Mouse (Mus musculus): ENCODE data around the gene Pex6. TPM values are rescaled to one million over a fixed set of nuclear protein-coding genes. Genes with fewer than 3 reads are reported as not detected.

Pex6 gene
- 8.9 and 11.1 TPM in 2 replicates for polyA plus RNA-seq (2015; fragmentation: Nextera tagmentation; extraction: Ambion mirVana)

DNA sequence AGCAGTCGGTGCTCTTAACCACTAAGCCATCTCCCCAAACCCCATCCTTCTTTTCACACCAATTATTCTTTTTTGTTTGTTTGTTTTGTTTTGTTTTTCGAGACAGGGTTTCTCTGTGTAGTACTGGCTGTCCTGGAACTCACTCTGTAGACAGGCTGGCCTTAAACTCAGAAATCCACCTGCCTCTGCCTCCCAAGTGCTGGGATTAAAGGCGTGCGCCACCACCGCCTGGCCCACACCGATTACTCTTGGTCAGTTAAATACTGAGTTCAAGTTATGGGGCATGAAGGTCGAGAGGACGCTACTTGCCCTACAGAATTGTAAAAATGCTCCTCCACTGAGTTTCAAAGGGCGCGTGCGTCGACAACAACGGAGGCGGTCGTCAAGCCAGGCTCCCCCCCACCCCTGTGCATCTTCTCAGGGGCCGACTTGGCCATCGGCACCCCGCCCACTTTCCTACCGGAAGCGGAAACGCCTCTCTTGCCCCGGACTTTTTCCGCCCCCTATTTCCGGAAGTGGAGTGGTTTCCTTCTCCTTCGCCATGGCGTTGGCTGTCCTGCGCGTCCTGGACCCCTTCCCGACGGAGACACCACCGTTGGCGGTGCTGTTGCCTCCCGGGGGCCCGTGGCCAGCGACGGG, at the start of gene Pex6:
Gene Pex6 (plus strand): TSS at position 505 of the 639 bp plus-strand sequence.

GRCm38 (mm10) chr17:46673850-46674529, 37.3 kb upstream of the Pex6 start, which contains the start of gene Rrp36:
TSS of gene Rrp36 (minus strand) at chr17:46674352.

DNA sequence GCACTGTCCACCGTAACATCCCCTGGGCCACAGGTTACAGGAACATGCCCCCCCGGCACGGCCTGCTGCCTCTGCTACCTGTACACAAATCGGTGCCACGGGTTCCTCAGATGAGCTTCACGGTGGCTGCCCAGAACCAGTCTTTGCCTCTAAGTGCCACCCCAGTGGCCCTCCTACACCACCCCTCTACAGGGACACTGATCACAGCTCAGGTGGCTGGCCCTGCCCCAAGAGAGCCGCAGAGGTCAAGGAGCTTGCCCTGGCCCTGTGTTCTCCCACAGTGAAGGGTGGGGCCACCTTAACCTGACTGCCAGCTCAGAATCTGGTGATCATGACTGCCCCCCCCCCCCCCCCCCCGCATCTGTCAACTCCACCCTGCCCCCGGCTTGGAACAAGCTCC, 32.8 kb upstream of the Pex6 start, which contains the start of gene Mea1:
Gene Mea1 (plus strand): TSS at position 378 of the 400 bp plus-strand sequence.

GRCm38 (mm10) chr17:46680760-46681373, 30.4 kb upstream of the Pex6 start, which contains the start of gene Klhdc3:
TSS of gene Klhdc3 (minus strand) at chr17:46680914.

GRCm38 (mm10) chr17:46704887-46705835, 6.1 kb upstream of the Pex6 start, which contains the start of gene Ppp2r5d:
TSS of gene Ppp2r5d (minus strand) at chr17:46705111.

GRCm38 (mm10) chr17:46728904-46729318, 17.6 kb downstream of the Pex6 start, which contains the start of gene Gnmt:
TSS of gene Gnmt (minus strand) at chr17:46729168.

GRCm38 (mm10) chr17:46751794-46752556, 40.7 kb downstream of the Pex6 start, which contains the start of gene Cnpy3:
TSS of gene Cnpy3 (minus strand) at chr17:46752214.

DNA sequence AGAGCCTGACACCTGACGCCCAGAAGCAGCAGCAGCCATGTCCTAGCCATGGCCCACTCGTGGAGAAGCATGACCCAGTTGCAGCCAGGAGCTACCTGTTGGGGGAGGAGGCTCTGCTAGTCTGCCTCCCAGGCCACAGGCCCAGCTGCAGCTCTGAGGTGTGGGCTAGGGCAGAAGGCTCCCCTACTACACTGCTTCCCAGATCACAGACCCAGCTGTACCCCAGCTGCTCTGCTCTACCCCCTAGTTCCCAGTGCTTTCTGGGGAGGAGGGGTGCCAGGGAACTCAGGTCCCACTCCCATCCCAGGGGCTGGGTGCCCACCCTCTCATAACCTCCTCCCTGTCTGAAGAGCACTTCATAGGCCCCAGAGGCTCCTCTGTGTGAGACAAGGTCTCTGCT, 52.3 kb downstream of the Pex6 start, which contains the start of gene Ptcra:
Gene Ptcra (minus strand): TSS at position 169 of the 400 bp plus-strand sequence.

GRCm38 (mm10) chr17:46772404-46773277, 61.4 kb downstream of the Pex6 start, which contains the start of gene 2310039H08Rik:
TSS of gene 2310039H08Rik (plus strand) at chr17:46772635.

Other genes with a start within 250 kb of the Pex6 start
- 0.02 TPM in 2 replicates for gene Ttbk1, start 223.8 kb upstream of the Pex6 start, polyA plus RNA-seq (2015; fragmentation: Nextera tagmentation; extraction: Ambion mirVana)
- 17.5 and 18.0 TPM in 2 replicates for gene Dnph1, start 214.8 kb upstream of the Pex6 start, polyA plus RNA-seq (2015; fragmentation: Nextera tagmentation; extraction: Ambion mirVana)
- gene Cul9, start 165.1 kb upstream of the Pex6 start, polyA plus RNA-seq (2015; fragmentation: Nextera tagmentation; extraction: Ambion mirVana), result 3.2 and 4.5 TPM in 2 replicates
- gene Srf, start 155.3 kb upstream of the Pex6 start, polyA plus RNA-seq (2015; fragmentation: Nextera tagmentation; extraction: Ambion mirVana), result 7.7 and 8.4 TPM in 2 replicates
- 26.9 and 28.3 TPM in 2 replicates for gene Ptk7, start 82.0 kb upstream of the Pex6 start, polyA plus RNA-seq (2015; fragmentation: Nextera tagmentation; extraction: Ambion mirVana)
- gene Klc4, start 65.4 kb upstream of the Pex6 start, polyA plus RNA-seq (2015; fragmentation: Nextera tagmentation; extraction: Ambion mirVana), result 14.2 and 15.2 TPM in 2 replicates
- 76.6 and 80.1 TPM in 2 replicates for gene Mrpl2, start 65.2 kb upstream of the Pex6 start, polyA plus RNA-seq (2015; fragmentation: Nextera tagmentation; extraction: Ambion mirVana)
- gene Cul7, start 61.1 kb upstream of the Pex6 start, polyA plus RNA-seq (2015; fragmentation: Nextera tagmentation; extraction: Ambion mirVana), result 17.8 and 18.7 TPM in 2 replicates
- 39.3 and 42.2 TPM in 2 replicates for gene Rrp36, start 37.1 kb upstream of the Pex6 start, polyA plus RNA-seq (2015; fragmentation: Nextera tagmentation; extraction: Ambion mirVana)
- gene Mea1, start 32.7 kb upstream of the Pex6 start, polyA plus RNA-seq (2015; fragmentation: Nextera tagmentation; extraction: Ambion mirVana), result 99.7 and 109 TPM in 2 replicates
- gene Klhdc3, start 30.5 kb upstream of the Pex6 start, polyA plus RNA-seq (2015; fragmentation: Nextera tagmentation; extraction: Ambion mirVana), result 70.2 and 74.5 TPM in 2 replicates
- gene Ppp2r5d, start 6.4 kb upstream of the Pex6 start, polyA plus RNA-seq (2015; fragmentation: Nextera tagmentation; extraction: Ambion mirVana), result 27.8 and 31.4 TPM in 2 replicates
- gene Gnmt, start 17.7 kb downstream of the Pex6 start, polyA plus RNA-seq (2015; fragmentation: Nextera tagmentation; extraction: Ambion mirVana), result 2.0 and 2.2 TPM in 2 replicates
- gene Cnpy3, start 40.8 kb downstream of the Pex6 start, polyA plus RNA-seq (2015; fragmentation: Nextera tagmentation; extraction: Ambion mirVana), result 37.6 and 38.0 TPM in 2 replicates
- 0.13 TPM in 1 of 2 replicates, not detected in the other for gene Ptcra, start 52.2 kb downstream of the Pex6 start, polyA plus RNA-seq (2015; fragmentation: Nextera tagmentation; extraction: Ambion mirVana)
- 90.4 and 99.9 TPM in 2 replicates for gene 2310039H08Rik, start 61.2 kb downstream of the Pex6 start, polyA plus RNA-seq (2015; fragmentation: Nextera tagmentation; extraction: Ambion mirVana)
- gene Rpl7l1, start 71.2 kb downstream of the Pex6 start, polyA plus RNA-seq (2015; fragmentation: Nextera tagmentation; extraction: Ambion mirVana), result 74.4 and 94.0 TPM in 2 replicates
- gene Bicral, start 147.0 kb downstream of the Pex6 start, polyA plus RNA-seq (2015; fragmentation: Nextera tagmentation; extraction: Ambion mirVana), result 2.4 TPM in 2 replicates
- 39.1 and 43.0 TPM in 2 replicates for gene Tbcc, start 179.2 kb downstream of the Pex6 start, polyA plus RNA-seq (2015; fragmentation: Nextera tagmentation; extraction: Ambion mirVana)
- gene Prph2, start 199.0 kb downstream of the Pex6 start, polyA plus RNA-seq (2015; fragmentation: Nextera tagmentation; extraction: Ambion mirVana), result not detected in 2 replicates